Mouse (Mus musculus) lung, embryonic 16.5 days (tissue): Measurements from ENCODE around the gene Kalrn. TPM values are rescaled to one million over a fixed set of nuclear protein-coding genes. Genes with fewer than 3 reads are reported as not detected.

Experiments used
- ATAC-seq: fragments of 200-750 bp; cut with Nextera tagmentation; 2 replicates; pipeline ENCODE4 v1.8.0; 2017; ENCODE audit warnings: low read depth, mild to moderate bottlenecking, moderate library complexity
- H3K27ac ChIP-seq: fragments of 300-500 bp; sonication (generic); 2 replicates; pipeline ENCODE4 v1.5.1; 2014; ENCODE audit warnings: mild to moderate bottlenecking, control low read depth, low read length
- H3K27me3 ChIP-seq: fragments of 300-500 bp; sonication (generic); 2 replicates; pipeline ENCODE4 v1.6.1; 2014; ENCODE audit warnings: low read depth, low read length, mixed read lengths; ENCODE audit not compliant: control insufficient read depth, insufficient read depth
- H3K36me3 ChIP-seq: fragments of 300-500 bp; sonication (generic); 2 replicates; pipeline ENCODE4 v1.6.1; 2014; ENCODE audit warnings: low read length; ENCODE audit not compliant: control insufficient read depth, insufficient read depth
- H3K4me1 ChIP-seq: fragments of 300-500 bp; sonication (generic); replicated peaks from 2 replicates; pipeline ENCODE4 v1.6.1; 2014; ENCODE audit warnings: low read length, mixed read lengths; ENCODE audit not compliant: control insufficient read depth, insufficient read depth
- H3K4me2 ChIP-seq: fragments of 300-500 bp; sonication (generic); 2 replicates; pipeline ENCODE4 v1.6.1; 2014; ENCODE audit warnings: low read depth, low read length, control low read depth
- H3K4me3 ChIP-seq: fragments of 300-500 bp; sonication (generic); 2 replicates; pipeline ENCODE4 v1.5.1; 2014; ENCODE audit warnings: mild to moderate bottlenecking, low read length, control low read depth
- H3K9ac ChIP-seq: fragments of 300-500 bp; sonication (generic); 2 replicates; pipeline ENCODE4 v1.6.1; 2014; ENCODE audit warnings: low read length, control low read depth
- H3K9me3 ChIP-seq: fragments of 300-500 bp; sonication (generic); 2 replicates; pipeline ENCODE4 v1.6.1; 2016; ENCODE audit warnings: low read length; ENCODE audit not compliant: control insufficient read depth
- WGBS: fragments of 180-500 bp; shearing (Covaris S2); extraction: QIAGEN DNeasy Blood & Tissue Kit; methylation state at CpG from one replicate; pipeline ENCODE4 v1.1.7; 2014; 5-methylcytosine and 5-hydroxymethylcytosine counted together
- polyA plus RNA-seq: library from polyadenylated mRNA; unstranded; fragments of >200 nt; fragmentation: Nextera tagmentation; extraction: Ambion mirVana; gene quantifications from 2 replicates; pipeline ENCODE4 v1.2.1, GENCODE M21; 2015

Gene Kalrn
- polyA plus RNA-seq, 1 experiment from 2014 or later, result 16.8 TPM

DNA sequence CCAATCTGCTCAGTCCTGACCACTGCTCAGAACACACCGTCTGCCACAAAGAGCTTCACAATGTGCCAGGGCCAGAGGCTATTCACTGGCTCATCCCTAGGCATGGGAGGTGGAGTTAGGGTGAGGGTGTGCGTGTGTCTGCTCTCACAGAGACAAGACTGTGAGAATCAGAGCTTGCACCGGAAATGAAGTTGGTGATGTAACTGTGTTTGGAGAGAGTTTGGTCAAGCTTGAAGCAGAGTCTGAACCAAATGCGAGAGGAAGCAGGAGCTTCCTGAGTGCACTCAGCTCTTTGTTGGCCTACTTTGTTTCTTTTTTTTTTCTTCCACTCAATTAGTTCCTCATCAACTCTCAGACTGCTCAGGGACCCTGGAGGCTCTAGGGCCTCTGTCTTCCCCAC lies 325.1 kb downstream of the Kalrn start:
- WGBS, result 47% methylated on average over 4 of the region's 4 CpGs
- H3K27ac ChIP-seq, result no peak overlapping the region

DNA sequence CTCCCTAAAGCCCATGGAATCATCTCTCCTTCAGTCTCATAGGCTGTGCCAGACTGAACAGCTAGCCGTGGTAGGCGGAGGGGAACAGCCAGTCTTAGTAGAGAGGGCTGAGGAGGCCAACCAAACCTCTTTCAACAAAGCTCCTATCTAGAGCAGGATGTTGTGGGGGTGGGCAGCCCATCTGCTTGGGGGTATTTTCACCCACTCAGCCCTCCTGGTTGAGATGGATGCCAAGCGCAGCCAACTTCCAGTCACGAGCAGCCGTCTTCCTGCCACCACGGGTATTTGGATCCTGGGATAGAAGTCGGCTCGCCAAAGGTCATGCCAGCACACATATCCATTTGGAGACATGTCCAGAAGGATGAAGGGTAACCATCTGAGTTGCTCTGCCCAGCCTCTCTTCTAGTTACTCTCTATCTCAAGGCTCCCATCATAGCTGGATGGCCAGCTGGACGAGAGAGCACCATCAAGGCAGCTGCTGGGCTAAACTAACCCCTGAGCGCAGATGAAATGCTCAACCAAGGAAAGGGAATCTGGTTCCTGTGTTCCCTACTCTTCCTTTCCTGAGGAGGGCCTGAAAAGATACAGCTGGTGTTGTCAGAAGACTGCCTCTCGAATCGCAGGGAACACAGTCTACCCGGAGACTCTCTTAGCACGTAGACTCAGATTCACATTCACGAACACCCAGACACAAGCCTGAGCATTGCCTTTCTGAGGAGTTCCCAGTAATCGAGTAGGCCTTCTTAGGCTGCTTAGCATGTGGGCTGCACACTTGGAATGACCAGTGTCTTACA lies 331.2 kb downstream of the Kalrn start:
- peaks cover 2% of the 10 kb centered on the region; the same call in 1 of the 2 replicates for H3K4me1 ChIP-seq
- H3K9me3 ChIP-seq, result no peaks in the 10 kb centered on the region
- WGBS, result 72% methylated on average over 16 of the region's 16 CpGs
- no peak overlapping the region for H3K4me2 ChIP-seq
- H3K4me3 ChIP-seq, result no peak overlapping the region
- no peaks in the 10 kb centered on the region for H3K27me3 ChIP-seq
- ATAC-seq, result peak; percentile 96
- H3K36me3 ChIP-seq, result no peaks in the 10 kb centered on the region
- H3K9ac ChIP-seq, result no peak overlapping the region
- peak overlapping the region; percentile 81 for H3K27ac ChIP-seq

More for the DNA sequence above, 325.1 kb downstream of the Kalrn start:
- peak; percentile 41; the same call in 1 of the 2 replicates for ATAC-seq
- no peak overlapping the region for H3K4me2 ChIP-seq
- no peak overlapping the region for H3K4me3 ChIP-seq
- no peaks in the 10 kb centered on the region for H3K27me3 ChIP-seq
- no peaks in the 10 kb centered on the region for H3K4me1 ChIP-seq
- peaks cover 2% of the 10 kb centered on the region; the same call in 1 of the 2 replicates for H3K9me3 ChIP-seq
- H3K9ac ChIP-seq, result no peak overlapping the region
- no peaks in the 10 kb centered on the region for H3K36me3 ChIP-seq

- Histone ChIP-seq H3K4me2 (no peak overlapping the region), H3K27ac (no peak overlapping the region), H3K9ac (no peak overlapping the region), H3K4me1 (peaks cover 2% of the 10 kb centered on the region; the same call in 1 of the 2 replicates), H3K27me3 (no peaks in the 10 kb centered on the region), H3K4me3 (no peak overlapping the region), H3K36me3 (no peaks in the 10 kb centered on the region), H3K9me3 (no peaks in the 10 kb centered on the region)
- 78% methylated on average over 4 of the region's 4 CpGs for WGBS
- ATAC-seq, result no peak
Observed at GRCm38 (mm10) chr16:34239618-34240017, 333.7 kb downstream of the Kalrn start.

- H3K4me3 ChIP-seq, result no peak overlapping the region
- H3K27me3 ChIP-seq, result no peaks in the 10 kb centered on the region
- 68% methylated on average over 12 of the region's 12 CpGs for WGBS
- H3K9ac ChIP-seq, result no peak overlapping the region
- H3K36me3 ChIP-seq, result no peaks in the 10 kb centered on the region
- peaks cover 2% of the 10 kb centered on the region; the same call in 1 of the 2 replicates for H3K4me1 ChIP-seq
- no peak overlapping the region for H3K4me2 ChIP-seq
- no peak overlapping the region for H3K27ac ChIP-seq
- H3K9me3 ChIP-seq, result no peaks in the 10 kb centered on the region
- ATAC-seq, result no peak; the same call in 1 of the 2 replicates
Observed at GRCm38 (mm10) chr16:34236898-34237611, 336.3 kb downstream of the Kalrn start.

DNA sequence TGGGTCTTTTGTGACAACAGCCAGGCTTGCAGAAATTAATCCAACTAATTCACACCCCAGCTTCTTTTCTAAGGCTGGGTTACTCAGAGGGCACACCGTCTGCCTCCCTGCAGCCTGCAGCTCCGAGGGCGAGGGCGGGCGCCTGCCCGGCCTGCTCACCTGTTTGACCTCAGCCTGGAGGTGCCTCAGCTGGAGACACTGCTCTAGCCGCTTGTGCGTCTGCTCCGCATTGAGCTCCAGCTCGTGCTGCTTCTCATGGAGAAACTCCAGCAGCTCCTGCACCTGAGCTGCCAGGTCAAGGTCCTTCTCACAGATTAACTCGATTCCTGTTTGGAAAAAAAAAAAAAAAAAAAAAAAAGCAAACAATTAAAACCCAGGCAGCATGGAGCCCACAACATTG lies 338.2 kb downstream of the Kalrn start:
- H3K4me3 ChIP-seq, result no peak overlapping the region
- no peak overlapping the region for H3K4me2 ChIP-seq
- no peaks in the 10 kb centered on the region for H3K4me1 ChIP-seq
- no peak overlapping the region for H3K27ac ChIP-seq
- 73% methylated on average over 11 of the region's 11 CpGs for WGBS
- ATAC-seq, result no peak
- H3K27me3 ChIP-seq, result no peaks in the 10 kb centered on the region
- no peak overlapping the region for H3K9ac ChIP-seq
- no peaks in the 10 kb centered on the region for H3K9me3 ChIP-seq
- no peaks in the 10 kb centered on the region for H3K36me3 ChIP-seq

GRCm38 (mm10) chr16:34231952-34232351 lies 341.4 kb downstream of the Kalrn start:
- Histone ChIP-seq H3K4me1 (0 out of 2 replicates have a peak, but pooled peaks cover 7% of the 10 kb centered on the region), H3K27ac (no peak overlapping the region), H3K4me3 (no peak overlapping the region), H3K9me3 (no peaks in the 10 kb centered on the region), H3K36me3 (no peaks in the 10 kb centered on the region; the same call in 1 of the 2 replicates), H3K27me3 (no peaks in the 10 kb centered on the region), H3K9ac (no peak overlapping the region), H3K4me2 (no peak overlapping the region)
- ATAC-seq, result no peak
- 31% methylated on average over 5 of the region's 5 CpGs for WGBS

- no peak for ATAC-seq
- Histone ChIP-seq H3K9ac (no peak overlapping the region), H3K4me2 (no peak overlapping the region), H3K9me3 (no peaks in the 10 kb centered on the region), H3K4me1 (0 out of 2 replicates have a peak, but pooled peaks cover 7% of the 10 kb centered on the region), H3K4me3 (no peak overlapping the region), H3K27ac (no peak overlapping the region), H3K36me3 (no peaks in the 10 kb centered on the region; the same call in 1 of the 2 replicates), H3K27me3 (no peaks in the 10 kb centered on the region)
- WGBS, result 29% methylated on average over 2 of the region's 2 CpGs
Observed at GRCm38 (mm10) chr16:34231146-34231545, 342.2 kb downstream of the Kalrn start.

GRCm38 (mm10) chr16:34229350-34229749 lies 344.0 kb downstream of the Kalrn start:
- Histone ChIP-seq H3K9ac (no peak overlapping the region), H3K36me3 (no peaks in the 10 kb centered on the region; the same call in 1 of the 2 replicates), H3K27ac (0 out of 2 replicates have a peak overlapping the region, but pooled peaks have one; percentile 30), H3K27me3 (no peaks in the 10 kb centered on the region), H3K4me1 (0 out of 2 replicates have a peak, but pooled peaks cover 7% of the 10 kb centered on the region), H3K4me3 (no peak overlapping the region), H3K4me2 (no peak overlapping the region), H3K9me3 (no peaks in the 10 kb centered on the region)
- no peak for ATAC-seq
- WGBS, result 52% methylated on average over 8 of the region's 8 CpGs

DNA sequence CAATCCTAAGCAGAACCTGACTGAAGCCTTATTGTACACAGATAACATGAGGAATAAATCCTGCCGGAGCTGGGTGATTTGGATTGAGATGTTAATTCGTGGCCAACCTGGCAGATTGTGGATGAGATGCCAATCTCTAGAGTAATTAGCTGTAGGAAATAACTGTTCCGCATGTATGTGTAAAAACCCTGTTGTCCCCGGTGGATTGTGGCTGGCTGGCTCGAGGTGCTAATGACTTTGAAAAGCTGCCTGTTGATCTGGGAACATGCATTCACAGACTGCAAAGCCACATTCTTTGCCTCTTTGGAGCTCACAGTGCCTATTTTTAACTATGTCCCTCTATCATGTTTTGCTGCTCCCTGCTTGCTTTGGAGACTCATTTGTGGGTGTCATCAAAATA lies 344.7 kb downstream of the Kalrn start:
- no peak overlapping the region for H3K9ac ChIP-seq
- 0 out of 2 replicates have a peak, but pooled peaks cover 7% of the 10 kb centered on the region for H3K4me1 ChIP-seq
- no peak overlapping the region for H3K4me2 ChIP-seq
- H3K36me3 ChIP-seq, result no peaks in the 10 kb centered on the region; the same call in 1 of the 2 replicates
- peak; percentile 26; the same call in 1 of the 2 replicates for ATAC-seq
- H3K4me3 ChIP-seq, result no peak overlapping the region
- no peaks in the 10 kb centered on the region for H3K27me3 ChIP-seq
- H3K27ac ChIP-seq, result peak overlapping the region; percentile 20; the same call in 1 of the 2 replicates
- no peaks in the 10 kb centered on the region for H3K9me3 ChIP-seq
- WGBS, result 44% methylated on average over 5 of the region's 5 CpGs
